8 mouse cellular contexts compared by ENCODE assay signal in genomic region chr2:29573591-29573990, GRCm38 (mm10). TPM values are rescaled to one million over a fixed set of nuclear protein-coding genes. Genes with fewer than 3 reads are reported as not detected.
DNase-seq lines count a peak whose midpoint lies in the region; ATAC-seq and TF ChIP-seq lines count a peak whose summit lies in the region.

No protein-coding gene starts in this region.

- WGBS in limb, embryonic 14.5 days = 7% methylated on average over 5 of the region's 5 CpGs
- 7% methylated on average over 5 of the region's 5 CpGs for WGBS in intestine, embryonic 15.5 days

- no peak overlapping the region for H3K27ac ChIP-seq in limb, embryonic 14.5 days (replicated peaks; ENCODE audit: low read depth, low read length)
- no peak overlapping the region for H3K27ac ChIP-seq in intestine, embryonic 15.5 days

- H3K27me3 ChIP-seq in limb, embryonic 14.5 days (ENCODE audit: control insufficient read depth, insufficient read depth, low read length) = no peaks in the 10 kb centered on the region
- H3K27me3 ChIP-seq in intestine, embryonic 15.5 days (replicated peaks) = peaks cover 8% of the 10 kb centered on the region

- ATAC-seq in limb, embryonic 14.5 days (ENCODE audit: low FRiP score, low read depth) = no peak
- no peak for ATAC-seq in intestine, embryonic 15.5 days

- TF ChIP-seq POLR2A in limb, embryonic 14.5 days (IDR thresholded peaks at IDR 0.05; ENCODE audit: borderline replicate concordance, extremely low read depth, insufficient read depth, insufficient read length) = no peak

- no peak overlapping the region for H3K4me3 ChIP-seq in limb, embryonic 14.5 days (replicated peaks; ENCODE audit: low read length)
- no peak overlapping the region for H3K4me3 ChIP-seq in intestine, embryonic 15.5 days (replicated peaks)

- no peaks in the 10 kb centered on the region for H3K36me3 ChIP-seq in limb, embryonic 14.5 days (ENCODE audit: control insufficient read depth, insufficient read depth, low read length)
- H3K36me3 ChIP-seq in intestine, embryonic 15.5 days = no peaks in the 10 kb centered on the region

- no peak overlapping the region for H3K9ac ChIP-seq in limb, embryonic 14.5 days (ENCODE audit: low read depth, low read length, severe bottlenecking)
- H3K9ac ChIP-seq in intestine, embryonic 15.5 days = no peak overlapping the region

- no peaks in the 10 kb centered on the region for H3K9me3 ChIP-seq in limb, embryonic 14.5 days (ENCODE audit: control insufficient read depth, low read length)
- no peaks in the 10 kb centered on the region for H3K9me3 ChIP-seq in intestine, embryonic 15.5 days

- H3K4me2 ChIP-seq in limb, embryonic 14.5 days (replicated peaks; ENCODE audit: low read depth, low read length, severe bottlenecking) = no peak overlapping the region
- no peak overlapping the region for H3K4me2 ChIP-seq in intestine, embryonic 15.5 days (replicated peaks)

- DNase-seq in layer of hippocampus, postnatal 10 days (ENCODE audit: low spot score in 2 of 2) = peak; percentile 34 to 43
- DNase-seq in layer of hippocampus, postnatal 14 days (ENCODE audit: low spot score in 2 of 2) = no peak
- peak; percentile 82 for DNase-seq in adipocyte (ENCODE audit: low spot score)
- DNase-seq in forelimb bud, embryonic 11.5 days (ENCODE audit: low read depth, low spot score) = peak; percentile 90
- peak; percentile 87 for DNase-seq in limb, embryonic 14.5 days (ENCODE audit: low spot score)
- DNase-seq in ovary, postnatal 14 days (ENCODE audit: low spot score) = peak; percentile 54
- DNase-seq in layer of hippocampus, adult 9-11 months = no peak

- no peaks in the 10 kb centered on the region for H3K4me1 ChIP-seq in limb, embryonic 14.5 days (ENCODE audit: control insufficient read depth, insufficient read depth, low read length)
- no peaks in the 10 kb centered on the region for H3K4me1 ChIP-seq in intestine, embryonic 15.5 days (replicated peaks)

RNA-seq across cellular contexts. Expression of gene Rapgef1, which starts 45.9 kb away (rescaled TPM):
- total RNA-seq in layer of hippocampus, postnatal 10 days (2021) = 100 to 1,000 TPM; 119 to 123 TPM
- 100 to 1,000 TPM; 118 to 128 TPM for total RNA-seq in layer of hippocampus, postnatal 14 days (2021)
- 51.1 and 61.1 TPM in 2 replicates for polyA plus RNA-seq in limb, embryonic 14.5 days (2012; rRNA removed)
- 20.8 and 23.0 TPM in 2 replicates for polyA plus RNA-seq in limb, embryonic 14.5 days (2014; fragmentation: Nextera tagmentation; extraction: Ambion mirVana)
- 11.8 and 12.3 TPM in 2 replicates for polyA plus RNA-seq in intestine, embryonic 15.5 days (2015; fragmentation: Nextera tagmentation; extraction: Ambion mirVana)

Comparison
In these comparisons a context has a peak if more than half of its experiments do, and no peak if none do; other contexts are left out.
1. DNase-seq: peak in layer of hippocampus, postnatal 10 days (2 of 2), adipocyte (single experiment), forelimb bud, embryonic 11.5 days (single experiment), limb, embryonic 14.5 days (single experiment) and ovary, postnatal 14 days (single experiment); none in layer of hippocampus, postnatal 14 days (0 of 2) and layer of hippocampus, adult 9-11 months (single experiment).